Mouse (Mus musculus) granulocyte monocyte progenitor cell, adult 5-6 weeks (primary cell): Measurements from ENCODE around the gene Aaas. TPM values are rescaled to one million over a fixed set of nuclear protein-coding genes. Genes with fewer than 3 reads are reported as not detected.

Source experiments
- ATAC-seq: replicated peaks from 2 replicates; pipeline ENCODE4 v1.8.0; 2016; ENCODE audit warnings: mild to moderate bottlenecking, moderate TSS enrichment, inconsistent platforms; ENCODE audit not compliant: poor library complexity, severe bottlenecking
- total RNA-seq, 2 experiments: library from RNA; stranded (forward) in 1 of 2; stranded (reverse) in 1 of 2; fragments of 200-712, 200-1000 nt in 1 of 2; fragments of >200 nt in 1 of 2; fragmentation: Nextera tagmentation in 1 of 2; gene quantifications; 2 replicates each; pipeline ENCODE4 v1.2.3; 2014 to 2017

Aaas gene
- total RNA-seq, 2 experiments from 2014 or later: 123 to 147 TPM

- ATAC-seq: peak; percentile 88
Measured at GRCm38 (mm10) chr15:102311489-102311888, 39.1 kb downstream of the Aaas start.

GRCm38 (mm10) chr15:102310074-102310845 lies 40.3 kb downstream of the Aaas start:
- ATAC-seq: no peak

DNA sequence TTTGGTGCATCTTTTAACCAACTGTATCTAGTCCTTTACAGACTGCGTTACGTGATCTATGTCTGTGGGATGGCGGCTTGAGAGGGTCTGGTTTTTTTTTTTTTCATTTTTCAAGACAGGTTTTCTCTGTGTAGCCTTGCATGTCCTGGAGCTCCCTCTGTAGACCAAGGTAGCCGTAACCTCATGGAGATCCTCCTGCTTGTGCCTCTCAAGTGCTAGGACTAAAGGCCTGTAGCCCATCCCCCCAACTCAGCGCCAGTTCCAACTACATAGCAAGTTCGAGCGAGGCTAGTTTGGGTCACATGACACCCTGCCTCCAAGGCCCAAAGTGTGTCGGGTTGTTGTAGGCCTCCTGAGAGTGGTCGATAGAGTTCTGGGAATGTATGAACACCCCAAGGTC lies 41.9 kb downstream of the Aaas start:
- no peak for ATAC-seq

DNA sequence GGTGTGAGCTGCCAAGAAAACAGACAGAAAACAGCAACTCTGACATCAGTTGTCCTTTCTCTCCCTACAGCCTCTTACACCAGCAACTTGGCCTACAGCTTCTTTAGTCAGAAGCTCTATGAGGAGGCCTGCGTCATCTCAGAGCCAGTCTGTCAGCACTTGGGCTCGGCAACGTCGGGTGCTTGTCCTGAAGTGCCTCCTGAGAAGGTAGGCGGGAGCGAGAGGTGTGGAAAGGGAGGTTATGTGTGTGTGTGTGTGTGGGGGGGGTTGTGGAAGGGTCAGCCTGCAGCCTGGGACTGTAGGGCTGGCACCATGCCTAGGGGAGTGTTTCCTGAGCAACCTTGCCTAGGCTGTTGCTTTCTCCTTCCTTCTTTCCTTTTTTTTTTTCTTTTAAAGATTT lies 48.0 kb downstream of the Aaas start:
- no peak for ATAC-seq

- no peak for ATAC-seq
Measured at GRCm38 (mm10) chr15:102296368-102297006, 54.1 kb downstream of the Aaas start.

GRCm38 (mm10) chr15:102295633-102296367 lies 54.8 kb downstream of the Aaas start, which contains the start of gene Espl1:
Espl1 (plus strand) TSS chr15:102296266.
- peak; percentile 99 for ATAC-seq

Other genes starting within 250 kb of the Aaas start
- gene Spryd3, start 214.5 kb downstream of the Aaas start, total RNA-seq (2014; fragmentation: Nextera tagmentation): 10.9 and 12.6 TPM in 2 replicates
- gene Spryd3, start 214.5 kb downstream of the Aaas start, total RNA-seq (2017): 13.2 and 24.2 TPM in 2 replicates
- not detected in 2 replicates for gene Igfbp6, start 206.4 kb downstream of the Aaas start, total RNA-seq (2014; fragmentation: Nextera tagmentation)
- not detected in 2 replicates for gene Igfbp6, start 206.4 kb downstream of the Aaas start, total RNA-seq (2017)
- gene Soat2, start 200.2 kb downstream of the Aaas start, total RNA-seq (2014; fragmentation: Nextera tagmentation): 0.85 and 0.97 TPM in 2 replicates
- gene Soat2, start 200.2 kb downstream of the Aaas start, total RNA-seq (2017): 0.15 and 0.56 TPM in 2 replicates
- gene Zfp740, start 147.5 kb downstream of the Aaas start, total RNA-seq (2014; fragmentation: Nextera tagmentation): 48.7 and 68.9 TPM in 2 replicates
- 23.8 and 27.8 TPM in 2 replicates for gene Zfp740, start 147.5 kb downstream of the Aaas start, total RNA-seq (2017)
- 17.0 and 18.1 TPM in 2 replicates for gene Csad, start 146.0 kb downstream of the Aaas start, total RNA-seq (2014; fragmentation: Nextera tagmentation)
- gene Csad, start 146.0 kb downstream of the Aaas start, total RNA-seq (2017): 7.5 and 23.4 TPM in 2 replicates
- 7.4 and 42.7 TPM in 2 replicates for gene Itgb7, start 118.8 kb downstream of the Aaas start, total RNA-seq (2014; fragmentation: Nextera tagmentation)
- gene Itgb7, start 118.8 kb downstream of the Aaas start, total RNA-seq (2017): 15.2 and 31.6 TPM in 2 replicates
- 7.5 and 11.5 TPM in 2 replicates for gene Rarg, start 93.3 kb downstream of the Aaas start, total RNA-seq (2014; fragmentation: Nextera tagmentation)
- gene Rarg, start 93.3 kb downstream of the Aaas start, total RNA-seq (2017): 2.0 and 3.4 TPM in 2 replicates
- not detected in 2 replicates for gene Gm9918, start 80.2 kb downstream of the Aaas start, total RNA-seq (2014; fragmentation: Nextera tagmentation)
- not detected in 2 replicates for gene Gm9918, start 80.2 kb downstream of the Aaas start, total RNA-seq (2017)
- 20.0 and 39.8 TPM in 2 replicates for gene Mfsd5, start 71.3 kb downstream of the Aaas start, total RNA-seq (2014; fragmentation: Nextera tagmentation)
- gene Mfsd5, start 71.3 kb downstream of the Aaas start, total RNA-seq (2017): 16.1 and 29.4 TPM in 2 replicates
- gene Espl1, start 54.5 kb downstream of the Aaas start, total RNA-seq (2014; fragmentation: Nextera tagmentation): 20.8 and 21.7 TPM in 2 replicates
- gene Espl1, start 54.5 kb downstream of the Aaas start, total RNA-seq (2017): 30.4 and 50.0 TPM in 2 replicates
- gene Pfdn5, start 24.7 kb downstream of the Aaas start, total RNA-seq (2014; fragmentation: Nextera tagmentation): 299 and 314 TPM in 2 replicates
- 366 and 404 TPM in 2 replicates for gene Pfdn5, start 24.7 kb downstream of the Aaas start, total RNA-seq (2017)
- 63.3 and 88.7 TPM in 2 replicates for gene Myg1, start 19.1 kb downstream of the Aaas start, total RNA-seq (2014; fragmentation: Nextera tagmentation)
- gene Myg1, start 19.1 kb downstream of the Aaas start, total RNA-seq (2017): 55.1 and 59.9 TPM in 2 replicates
- not detected in 2 replicates for gene Sp7, start 16.4 kb upstream of the Aaas start, total RNA-seq (2014; fragmentation: Nextera tagmentation)
- gene Sp7, start 16.4 kb upstream of the Aaas start, total RNA-seq (2017): not detected in 2 replicates
- gene Sp1, start 55.4 kb upstream of the Aaas start, total RNA-seq (2014; fragmentation: Nextera tagmentation): 59.6 and 71.6 TPM in 2 replicates
- 52.0 and 56.1 TPM in 2 replicates for gene Sp1, start 55.4 kb upstream of the Aaas start, total RNA-seq (2017)
- not detected in 2 replicates for gene Amhr2, start 94.6 kb upstream of the Aaas start, total RNA-seq (2014; fragmentation: Nextera tagmentation)
- gene Amhr2, start 94.6 kb upstream of the Aaas start, total RNA-seq (2017): not detected in 2 replicates
- gene Prr13, start 108.3 kb upstream of the Aaas start, total RNA-seq (2014; fragmentation: Nextera tagmentation): 75.2 and 97.2 TPM in 2 replicates
- gene Prr13, start 108.3 kb upstream of the Aaas start, total RNA-seq (2017): 35.4 and 53.4 TPM in 2 replicates
- 731 and 799 TPM in 2 replicates for gene Pcbp2, start 119.8 kb upstream of the Aaas start, total RNA-seq (2014; fragmentation: Nextera tagmentation)
- gene Pcbp2, start 119.8 kb upstream of the Aaas start, total RNA-seq (2017): 213 and 218 TPM in 2 replicates
- 7.7 TPM in 1 of 2 replicates, not detected in the other for gene Gm10337, start 153.0 kb upstream of the Aaas start, total RNA-seq (2014; fragmentation: Nextera tagmentation)
- gene Gm10337, start 153.0 kb upstream of the Aaas start, total RNA-seq (2017): not detected in 2 replicates
- 0.38 TPM in 1 of 2 replicates, not detected in the other for gene Map3k12, start 166.3 kb upstream of the Aaas start, total RNA-seq (2014; fragmentation: Nextera tagmentation)
- 0.26 and 0.60 TPM in 2 replicates for gene Map3k12, start 166.3 kb upstream of the Aaas start, total RNA-seq (2017)
- gene Tarbp2, start 167.4 kb upstream of the Aaas start, total RNA-seq (2014; fragmentation: Nextera tagmentation): 29.4 and 36.3 TPM in 2 replicates
- gene Tarbp2, start 167.4 kb upstream of the Aaas start, total RNA-seq (2017): 18.7 and 20.0 TPM in 2 replicates
- gene Npff, start 174.2 kb upstream of the Aaas start, total RNA-seq (2014; fragmentation: Nextera tagmentation): 12.9 and 19.4 TPM in 2 replicates
- 2.4 TPM in 1 of 2 replicates, not detected in the other for gene Npff, start 174.2 kb upstream of the Aaas start, total RNA-seq (2017)